Mouse (Mus musculus): Measurements from ENCODE around the gene Snupn.
"Not testable (repeated sequence)": the region's sequence is repeated elsewhere in the genome, so short reads cannot be mapped to it uniquely, and the experiment has no call there.

The Snupn gene

GRCm38 (mm10) chr9:56950414-56951400 is at the start of gene Snupn:
TSS of gene Snupn (plus strand) at chr9:56950878.
- Histone ChIP-seq H3K27me3 (ENCODE audit: insufficient read depth, low read length) (no peaks in the 10 kb centered on the region), H3K36me3 (ENCODE audit: insufficient read depth, low read length) (peaks cover 3% of the 10 kb centered on the region; the same call in 1 of the 2 replicates), H3K4me3 (replicated peaks; ENCODE audit: low read length) (peak within 1 kb of the TSS; percentile 79), H3K9me3 (ENCODE audit: low read length) (no peaks in the 10 kb centered on the region), H3K4me1 (replicated peaks; ENCODE audit: low read depth, low read length) (peaks cover 17% of the 10 kb centered on the region)
- TF ChIP-seq CTCF (conservative IDR thresholded peaks at IDR 0.05; ENCODE audit: low read length) (no peak), POU5F1 (IDR thresholded peaks at IDR 0.05; ENCODE audit: borderline replicate concordance, low read length) (no peak)

- H3K4me1 ChIP-seq (replicated peaks; ENCODE audit: low read depth, low read length) = peaks cover 43% of the 10 kb centered on the region
- H3K36me3 ChIP-seq (ENCODE audit: insufficient read depth, low read length) = no peaks in the 10 kb centered on the region
- no peaks in the 10 kb centered on the region for H3K9me3 ChIP-seq (ENCODE audit: low read length)
- 0 out of 2 replicates have a peak overlapping the region, but pooled peaks have one; percentile 10 for H3K4me3 ChIP-seq (replicated peaks; ENCODE audit: low read length)
- peaks cover 18% of the 10 kb centered on the region for H3K27me3 ChIP-seq (ENCODE audit: insufficient read depth, low read length)
- no peak for TF ChIP-seq NANOG (IDR thresholded peaks at IDR 0.05; ENCODE audit: borderline replicate concordance, low read length)
- TF ChIP-seq POU5F1 (IDR thresholded peaks at IDR 0.05; ENCODE audit: borderline replicate concordance, low read length) = no peak
- no peak for TF ChIP-seq CTCF (conservative IDR thresholded peaks at IDR 0.05; ENCODE audit: low read length)
These were observed 49.5 kb upstream of the Snupn start for GRCm38 (mm10) chr9:56901187-56901586.

GRCm38 (mm10) chr9:56903662-56904061 is 47.0 kb upstream of the Snupn start:
- H3K4me3 ChIP-seq (replicated peaks; ENCODE audit: low read length) = no peak overlapping the region
- no peaks in the 10 kb centered on the region for H3K9me3 ChIP-seq (ENCODE audit: low read length)
- peaks cover 2% of the 10 kb centered on the region for H3K27me3 ChIP-seq (ENCODE audit: insufficient read depth, low read length)
- peaks cover 29% of the 10 kb centered on the region for H3K4me1 ChIP-seq (replicated peaks; ENCODE audit: low read depth, low read length)
- no peak for TF ChIP-seq POU5F1 (IDR thresholded peaks at IDR 0.05; ENCODE audit: borderline replicate concordance, low read length)
- no peak for TF ChIP-seq NANOG (IDR thresholded peaks at IDR 0.05; ENCODE audit: borderline replicate concordance, low read length)
- TF ChIP-seq CTCF (conservative IDR thresholded peaks at IDR 0.05; ENCODE audit: low read length) = no peak
- no peaks in the 10 kb centered on the region for H3K36me3 ChIP-seq (ENCODE audit: insufficient read depth, low read length)

- Histone ChIP-seq H3K27me3 (ENCODE audit: insufficient read depth, low read length) (peaks cover 5% of the 10 kb centered on the region; the same call in 1 of the 2 replicates), H3K4me3 (replicated peaks; ENCODE audit: low read length) (no peak overlapping the region), H3K36me3 (ENCODE audit: insufficient read depth, low read length) (no peaks in the 10 kb centered on the region), H3K9me3 (ENCODE audit: low read length) (no peaks in the 10 kb centered on the region), H3K4me1 (replicated peaks; ENCODE audit: low read depth, low read length) (peaks cover 28% of the 10 kb centered on the region)
- no peak for TF ChIP-seq POU5F1 (IDR thresholded peaks at IDR 0.05; ENCODE audit: borderline replicate concordance, low read length)
- no peak for TF ChIP-seq CTCF (conservative IDR thresholded peaks at IDR 0.05; ENCODE audit: low read length)
- no peak for TF ChIP-seq NANOG (IDR thresholded peaks at IDR 0.05; ENCODE audit: borderline replicate concordance, low read length)
These were observed 43.1 kb upstream of the Snupn start for GRCm38 (mm10) chr9:56907549-56907948.

- H3K4me3 ChIP-seq (replicated peaks; ENCODE audit: low read length); H3K36me3 ChIP-seq (ENCODE audit: insufficient read depth, low read length); H3K9me3 ChIP-seq (ENCODE audit: low read length): not testable (repeated sequence)
- Histone ChIP-seq H3K4me1 (replicated peaks; ENCODE audit: low read depth, low read length) (peaks cover 42% of the 10 kb centered on the region), H3K27me3 (ENCODE audit: insufficient read depth, low read length) (peaks cover 10% of the 10 kb centered on the region)
These were observed 40.7 kb upstream of the Snupn start for GRCm38 (mm10) chr9:56909991-56910390.

GRCm38 (mm10) chr9:56911017-56911416 is 39.7 kb upstream of the Snupn start:
- no peak overlapping the region for H3K4me3 ChIP-seq (replicated peaks; ENCODE audit: low read length)
- peaks cover 10% of the 10 kb centered on the region for H3K27me3 ChIP-seq (ENCODE audit: insufficient read depth, low read length)
- no peak for TF ChIP-seq CTCF (conservative IDR thresholded peaks at IDR 0.05; ENCODE audit: low read length)
- TF ChIP-seq POU5F1 (IDR thresholded peaks at IDR 0.05; ENCODE audit: borderline replicate concordance, low read length) = no peak
- TF ChIP-seq NANOG (IDR thresholded peaks at IDR 0.05; ENCODE audit: borderline replicate concordance, low read length) = no peak
- H3K36me3 ChIP-seq (ENCODE audit: insufficient read depth, low read length) = no peaks in the 10 kb centered on the region
- H3K4me1 ChIP-seq (replicated peaks; ENCODE audit: low read depth, low read length) = peaks cover 52% of the 10 kb centered on the region
- no peaks in the 10 kb centered on the region for H3K9me3 ChIP-seq (ENCODE audit: low read length)

GRCm38 (mm10) chr9:56913991-56914390 is 36.7 kb upstream of the Snupn start:
- no peaks in the 10 kb centered on the region for H3K9me3 ChIP-seq (ENCODE audit: low read length)
- no peaks in the 10 kb centered on the region for H3K36me3 ChIP-seq (ENCODE audit: insufficient read depth, low read length)
- H3K4me3 ChIP-seq (replicated peaks; ENCODE audit: low read length) = no peak overlapping the region
- TF ChIP-seq NANOG (IDR thresholded peaks at IDR 0.05; ENCODE audit: borderline replicate concordance, low read length) = no peak
- no peak for TF ChIP-seq POU5F1 (IDR thresholded peaks at IDR 0.05; ENCODE audit: borderline replicate concordance, low read length)
- TF ChIP-seq CTCF (conservative IDR thresholded peaks at IDR 0.05; ENCODE audit: low read length) = no peak
- H3K27me3 ChIP-seq (ENCODE audit: insufficient read depth, low read length) = peaks cover 10% of the 10 kb centered on the region
- H3K4me1 ChIP-seq (replicated peaks; ENCODE audit: low read depth, low read length) = peaks cover 72% of the 10 kb centered on the region

GRCm38 (mm10) chr9:56915116-56915515 is 35.6 kb upstream of the Snupn start:
- Histone ChIP-seq H3K4me3 (replicated peaks; ENCODE audit: low read length) (no peak overlapping the region), H3K4me1 (replicated peaks; ENCODE audit: low read depth, low read length) (peaks cover 60% of the 10 kb centered on the region), H3K27me3 (ENCODE audit: insufficient read depth, low read length) (peaks cover 15% of the 10 kb centered on the region), H3K36me3 (ENCODE audit: insufficient read depth, low read length) (no peaks in the 10 kb centered on the region), H3K9me3 (ENCODE audit: low read length) (no peaks in the 10 kb centered on the region)
- TF ChIP-seq POU5F1 (IDR thresholded peaks at IDR 0.05; ENCODE audit: borderline replicate concordance, low read length) = no peak
- peak; percentile 9; the same call in 1 of the 2 replicates for TF ChIP-seq CTCF (conservative IDR thresholded peaks at IDR 0.05; ENCODE audit: low read length)
